Mouse (Mus musculus) testis, adult 2 months (tissue): ENCODE data around the gene Hist1h2be.

Experiments
- CTCF ChIP-seq: fragments of 200-500 bp; IDR thresholded peaks from 2 replicates; pipeline ENCODE4 v1.5.1; 2012; ENCODE audit warnings: low read depth, mild to moderate bottlenecking, inconsistent platforms, low read length, moderate library complexity; ENCODE audit not compliant: control insufficient read depth, insufficient read depth, insufficient replicate concordance
- POLR2A ChIP-seq: fragments of 200-500 bp; IDR thresholded peaks from 2 replicates; pipeline ENCODE4 v1.6.1; 2012; ENCODE audit warnings: low read depth, mild to moderate bottlenecking, inconsistent platforms, low read length, moderate library complexity; ENCODE audit not compliant: control insufficient read depth

GRCm38 (mm10) chr13:23572218-23573033 lies 48.5 kb downstream of the Hist1h2be start:
- TF ChIP-seq POLR2A: no peak
- no peak for TF ChIP-seq CTCF
